Mouse (Mus musculus) limb, embryonic 10.5 days (tissue): ENCODE measurements around the gene Il1a. TPM values are rescaled to one million over a fixed set of nuclear protein-coding genes. Genes with fewer than 3 reads are reported as not detected.

Experiments
- DNase-seq: peaks from one replicate; pipeline ENCODE4 v3.0.0-alpha.2; 2017; ENCODE audit warnings: low spot score
- H3K27ac ChIP-seq: fragments of 300-500 bp; sonication (generic); 2 replicates; pipeline ENCODE4 v1.5.1; 2016; ENCODE audit warnings: mild to moderate bottlenecking
- H3K27me3 ChIP-seq: fragments of 300-500 bp; sonication (generic); 2 replicates; pipeline ENCODE4 v1.6.1; 2016; ENCODE audit warnings: low read depth, mild to moderate bottlenecking; ENCODE audit not compliant: poor library complexity, severe bottlenecking
- H3K36me3 ChIP-seq: fragments of 300-500 bp; sonication (generic); 2 replicates; pipeline ENCODE4 v1.6.1; 2016; ENCODE audit warnings: mild to moderate bottlenecking, moderate library complexity
- H3K4me1 ChIP-seq: fragments of 300-500 bp; sonication (generic); 2 replicates; pipeline ENCODE4 v1.6.1; 2016
- H3K4me3 ChIP-seq: fragments of 300-500 bp; sonication (generic); 2 replicates; pipeline ENCODE4 v1.5.1; 2016; ENCODE audit warnings: mild to moderate bottlenecking, moderate library complexity
- H3K9me3 ChIP-seq: fragments of 300-500 bp; sonication (generic); replicated peaks from 2 replicates; pipeline ENCODE4 v1.6.1; 2016; ENCODE audit warnings: mild to moderate bottlenecking
- WGBS: fragments of 180-500 bp; shearing (Covaris S2); methylation state at CpG from one replicate; pipeline ENCODE4 v1.1.7; 2016; 5-methylcytosine and 5-hydroxymethylcytosine counted together
- polyA plus RNA-seq: library from polyadenylated mRNA; unstranded; fragments of >200 nt; fragmentation: Nextera tagmentation; extraction: Ambion mirVana; gene quantifications from 2 replicates; pipeline ENCODE4 v1.2.1, GENCODE M21; 2016

The Il1a gene
- not detected in 2 replicates for polyA plus RNA-seq

DNA sequence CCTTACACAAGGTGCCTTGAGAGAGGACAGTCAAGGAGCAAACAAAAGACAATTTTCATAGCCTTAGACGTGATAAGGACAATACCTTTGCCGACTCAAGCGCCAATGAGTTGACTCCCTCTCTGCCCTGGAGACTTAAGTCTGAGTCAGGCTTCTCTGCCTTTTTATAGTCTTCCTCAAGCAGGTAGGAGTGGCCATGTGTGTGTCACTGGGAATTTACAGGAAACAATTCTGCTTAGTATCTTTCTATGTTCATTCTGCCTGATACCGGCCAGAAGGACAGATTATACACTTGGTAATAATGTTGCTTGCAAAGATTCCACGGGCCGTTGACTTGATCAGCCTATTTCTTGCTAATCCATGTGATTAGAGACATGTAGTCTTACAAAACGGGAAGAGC, at the start of gene Il1a:
Gene Il1a (minus strand): TSS at position 137 of the 400 bp plus-strand sequence.
- no peak within 1 kb of the TSS for H3K27ac ChIP-seq
- H3K27me3 ChIP-seq, result no peaks in the 10 kb centered on the region
- H3K4me1 ChIP-seq, result no peaks in the 10 kb centered on the region
- H3K4me3 ChIP-seq, result no peak within 1 kb of the TSS
- no peaks in the 10 kb centered on the region for H3K36me3 ChIP-seq
- 88% methylated on average over 7 of the region's 7 CpGs for WGBS
- DNase-seq, result no peak
- no peaks in the 10 kb centered on the region for H3K9me3 ChIP-seq

DNA sequence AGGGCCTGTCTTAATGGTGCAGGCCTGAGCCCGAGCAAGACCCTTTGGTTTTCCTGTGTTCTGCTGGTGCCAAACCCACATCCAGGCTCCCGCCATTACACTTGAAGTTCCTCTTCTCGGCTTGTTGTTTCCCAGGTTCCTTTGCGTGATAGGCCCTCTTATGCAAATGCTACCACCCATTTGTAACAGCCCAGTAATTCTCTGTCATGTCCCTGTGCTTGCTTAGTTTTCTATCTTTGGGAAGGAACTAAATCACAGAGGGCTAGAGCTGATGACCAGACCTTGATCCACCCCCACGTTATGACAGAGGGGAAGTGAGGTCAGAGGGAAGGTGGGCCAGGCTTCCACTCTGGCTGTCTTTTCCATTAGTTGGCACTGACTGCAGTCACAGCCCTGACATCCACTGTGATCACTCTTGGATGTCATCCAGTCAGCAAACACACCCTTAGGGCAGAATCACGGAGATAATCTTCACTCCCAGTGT, 28.4 kb upstream of the Il1a start:
- Histone ChIP-seq H3K36me3 (no peaks in the 10 kb centered on the region), H3K9me3 (no peaks in the 10 kb centered on the region), H3K27me3 (no peaks in the 10 kb centered on the region), H3K4me3 (no peak overlapping the region), H3K27ac (no peak overlapping the region), H3K4me1 (no peaks in the 10 kb centered on the region)
- DNase-seq, result no peak
- 84% methylated on average over 6 of the region's 6 CpGs for WGBS

DNA sequence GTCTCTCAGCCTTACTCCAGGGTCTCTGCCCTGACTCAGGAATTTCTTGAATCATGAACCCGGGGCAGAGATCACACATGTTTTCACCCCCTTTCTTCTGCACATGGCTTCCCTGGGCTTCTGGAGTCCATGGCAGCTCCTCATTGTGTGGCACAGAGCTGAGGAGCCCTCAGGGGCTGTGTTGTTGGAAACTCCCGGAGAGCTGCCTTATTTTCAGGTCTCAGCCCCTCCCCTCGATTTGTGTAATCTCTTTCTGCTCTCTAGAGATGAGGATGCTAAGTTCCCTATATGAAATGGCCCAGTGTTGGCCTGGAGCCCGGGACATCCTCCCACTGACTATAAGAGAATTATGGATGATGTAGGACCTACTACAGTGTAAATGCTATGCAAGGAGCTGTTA, 23.7 kb upstream of the Il1a start:
- H3K27me3 ChIP-seq, result no peaks in the 10 kb centered on the region
- H3K4me1 ChIP-seq, result peaks cover 5% of the 10 kb centered on the region; the same call in 1 of the 2 replicates
- no peak for DNase-seq
- H3K27ac ChIP-seq, result no peak overlapping the region
- H3K9me3 ChIP-seq, result no peaks in the 10 kb centered on the region
- no peaks in the 10 kb centered on the region for H3K36me3 ChIP-seq
- 64% methylated on average over 4 of the region's 4 CpGs for WGBS
- no peak overlapping the region for H3K4me3 ChIP-seq

DNA sequence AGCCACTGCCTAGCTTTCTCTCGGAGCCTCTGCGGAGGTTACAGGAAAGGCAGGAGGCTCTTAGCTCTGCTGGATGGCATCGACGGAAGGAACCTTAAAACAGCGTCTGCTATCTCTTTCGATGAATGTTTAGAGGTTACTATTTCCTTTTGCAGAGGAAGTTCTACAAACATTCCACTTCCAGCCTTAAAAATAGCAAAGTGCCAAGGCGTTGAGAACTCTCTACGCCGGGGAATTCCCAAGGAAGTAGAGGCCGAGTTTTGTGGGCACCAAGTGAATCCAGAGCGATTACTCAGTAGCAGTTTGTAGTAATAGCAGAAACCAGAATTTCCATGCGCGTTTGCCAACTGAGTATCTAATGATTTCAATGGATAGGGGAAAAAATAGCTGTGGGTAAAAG, 20.8 kb upstream of the Il1a start:
- H3K27ac ChIP-seq, result no peak overlapping the region
- DNase-seq, result no peak
- H3K9me3 ChIP-seq, result no peaks in the 10 kb centered on the region
- peaks cover 5% of the 10 kb centered on the region; the same call in 1 of the 2 replicates for H3K4me1 ChIP-seq
- no peak overlapping the region for H3K4me3 ChIP-seq
- H3K27me3 ChIP-seq, result no peaks in the 10 kb centered on the region
- no peaks in the 10 kb centered on the region for H3K36me3 ChIP-seq
- WGBS, result 85% methylated on average over 13 of the region's 13 CpGs

DNA sequence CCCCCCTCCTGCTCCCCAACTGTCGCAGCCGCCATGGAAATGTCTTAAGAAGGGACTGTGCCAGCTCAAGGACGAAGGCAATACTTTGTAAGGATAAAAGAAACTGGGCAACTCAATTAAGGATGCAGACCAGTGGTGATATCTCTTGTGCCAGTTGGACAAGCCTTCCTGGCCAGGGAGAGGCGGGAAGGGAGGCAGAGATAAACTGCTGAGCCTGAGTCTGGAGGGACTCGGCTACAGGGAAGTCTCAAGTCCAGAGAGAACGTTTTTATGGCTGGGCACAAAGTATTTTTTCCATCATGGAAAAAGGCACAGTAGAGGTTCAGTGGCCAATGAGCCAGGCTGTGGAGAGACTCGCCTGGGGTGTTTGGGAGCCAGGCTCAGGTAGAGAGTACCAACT, 20.3 kb upstream of the Il1a start:
- Histone ChIP-seq H3K27ac (no peak overlapping the region), H3K27me3 (no peaks in the 10 kb centered on the region), H3K4me3 (no peak overlapping the region), H3K36me3 (no peaks in the 10 kb centered on the region), H3K4me1 (peaks cover 5% of the 10 kb centered on the region; the same call in 1 of the 2 replicates), H3K9me3 (no peaks in the 10 kb centered on the region)
- DNase-seq, result no peak
- WGBS, result 70% methylated on average over 7 of the region's 7 CpGs

DNA sequence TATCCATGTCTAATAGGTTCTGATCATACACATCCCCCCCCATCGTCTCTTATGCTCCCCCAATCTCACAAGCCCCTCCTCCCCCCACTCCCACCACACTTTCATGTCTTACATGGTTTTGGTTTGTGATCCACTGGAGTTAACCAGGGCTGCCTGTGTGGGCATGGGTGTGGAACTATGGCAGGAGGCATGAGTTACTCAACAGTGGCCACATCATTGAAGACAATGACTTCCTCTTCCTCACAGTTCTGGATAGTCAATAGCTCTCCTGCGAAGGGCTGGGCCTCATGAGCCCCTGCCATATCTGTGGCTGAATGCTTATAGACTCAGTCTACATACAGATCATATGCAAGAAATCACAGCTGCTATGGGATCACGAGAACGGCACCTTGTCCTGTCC, 18.5 kb upstream of the Il1a start:
- Histone ChIP-seq H3K27ac (no peak overlapping the region), H3K4me3 (no peak overlapping the region), H3K4me1 (peaks cover 5% of the 10 kb centered on the region; the same call in 1 of the 2 replicates), H3K27me3 (no peaks in the 10 kb centered on the region), H3K9me3 (no peaks in the 10 kb centered on the region), H3K36me3 (no peaks in the 10 kb centered on the region)
- no peak for DNase-seq
- WGBS, result 93% methylated on average over 4 of the region's 4 CpGs

DNA sequence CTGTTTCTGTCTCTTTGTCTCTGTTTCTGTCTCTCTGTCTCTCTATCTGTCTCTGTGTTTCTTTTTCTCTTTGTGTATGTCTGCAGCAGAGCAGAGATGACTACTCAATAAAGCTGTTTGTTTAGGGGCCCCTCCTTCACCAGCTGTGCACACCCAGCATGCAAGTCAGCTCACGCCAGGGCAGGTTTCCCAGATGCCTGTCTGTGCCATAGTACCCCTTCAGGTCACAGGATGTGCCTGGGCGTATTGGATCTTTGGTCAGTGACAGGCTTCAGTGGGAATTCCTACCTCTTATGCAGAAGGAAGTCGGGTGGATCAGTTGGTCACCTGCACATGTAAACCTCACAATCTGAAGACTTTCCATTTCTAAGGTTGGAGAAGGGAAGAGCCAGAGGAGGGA, 14.4 kb upstream of the Il1a start:
- Histone ChIP-seq H3K27me3 (no peaks in the 10 kb centered on the region), H3K36me3 (no peaks in the 10 kb centered on the region), H3K4me1 (no peaks in the 10 kb centered on the region), H3K27ac (no peak overlapping the region), H3K4me3 (no peak overlapping the region), H3K9me3 (no peaks in the 10 kb centered on the region)
- DNase-seq, result no peak
- WGBS, result 81% methylated on average over 3 of the region's 3 CpGs

DNA sequence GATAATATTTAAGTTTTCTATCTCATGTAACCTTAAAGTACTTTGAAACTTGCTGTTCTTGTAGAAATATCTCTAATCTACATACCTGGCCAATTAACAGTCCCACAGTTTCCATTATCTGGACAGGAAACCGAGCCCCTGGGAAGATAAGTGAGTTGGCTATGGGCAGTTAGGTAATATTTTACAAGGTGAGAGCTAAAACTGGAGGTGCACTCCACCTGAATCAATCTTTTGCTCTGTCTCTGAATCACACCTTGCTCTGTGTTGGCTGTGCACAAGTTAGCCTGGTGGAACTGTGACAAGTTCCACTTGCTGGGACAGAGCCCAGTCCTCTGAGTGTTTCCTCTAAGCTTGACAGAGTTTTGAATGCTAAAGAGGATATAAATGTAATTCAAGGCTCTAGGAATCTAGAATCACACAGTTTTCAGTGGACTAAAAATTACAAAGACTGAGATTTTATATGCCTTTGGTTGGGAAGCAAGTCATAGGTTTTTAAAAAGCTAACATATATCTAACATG, 12.4 kb upstream of the Il1a start:
- Histone ChIP-seq H3K4me3 (no peak overlapping the region), H3K9me3 (no peaks in the 10 kb centered on the region), H3K36me3 (no peaks in the 10 kb centered on the region), H3K27ac (no peak overlapping the region), H3K4me1 (no peaks in the 10 kb centered on the region), H3K27me3 (no peaks in the 10 kb centered on the region)
- WGBS, result 88% methylated on average over 1 of the region's 1 CpGs
- no peak for DNase-seq

DNA sequence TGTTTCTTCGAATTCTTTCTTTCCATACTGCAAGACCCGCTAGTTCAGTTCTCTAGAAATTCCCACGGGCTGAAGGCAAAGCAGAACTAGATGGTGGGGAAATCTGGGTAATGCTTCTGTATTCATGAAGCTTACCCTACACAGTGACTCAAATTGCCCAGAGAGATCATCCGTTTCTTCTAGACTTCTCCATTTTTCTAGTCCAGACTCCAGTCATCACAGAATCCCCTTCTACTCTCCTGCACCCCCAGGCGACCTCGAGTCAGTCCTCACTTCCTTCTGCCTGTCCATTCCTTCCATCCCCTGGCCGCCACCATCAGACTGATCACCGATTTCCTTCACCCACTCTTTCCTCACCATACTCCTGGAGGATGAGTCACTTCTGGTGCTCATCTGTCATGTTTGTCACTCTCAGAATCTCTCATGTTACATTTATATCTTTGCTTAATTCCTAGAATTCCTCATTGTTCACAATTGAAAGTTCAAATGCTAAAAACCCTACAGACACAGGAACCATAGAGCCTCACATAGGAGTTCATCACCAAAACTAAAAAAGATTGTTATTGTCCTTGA, 10.3 kb upstream of the Il1a start:
- H3K27ac ChIP-seq, result no peak overlapping the region
- H3K4me3 ChIP-seq, result no peak overlapping the region
- no peaks in the 10 kb centered on the region for H3K9me3 ChIP-seq
- no peaks in the 10 kb centered on the region for H3K36me3 ChIP-seq
- H3K4me1 ChIP-seq, result no peaks in the 10 kb centered on the region
- no peak for DNase-seq
- 91% methylated on average over 8 of the region's 8 CpGs for WGBS
- no peaks in the 10 kb centered on the region for H3K27me3 ChIP-seq

DNA sequence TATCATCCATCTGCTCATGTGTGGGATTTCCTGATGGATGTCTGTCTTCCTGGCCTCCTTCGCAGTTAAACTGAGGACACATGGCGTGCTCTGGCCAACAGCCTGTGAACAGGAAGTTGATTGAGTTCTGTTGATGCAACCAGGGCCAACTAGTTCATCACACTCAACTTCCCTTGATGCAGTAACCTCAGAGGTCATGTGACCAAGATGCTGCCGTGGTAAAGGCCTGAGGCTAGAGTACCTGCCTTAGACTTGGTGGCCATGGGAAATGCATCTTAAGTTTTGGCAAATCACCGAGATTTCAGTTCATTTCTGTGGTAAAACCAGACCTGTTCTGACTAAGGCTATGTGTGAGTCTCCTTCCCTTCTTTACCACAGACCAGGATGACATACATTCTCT, 6.1 kb upstream of the Il1a start:
- Histone ChIP-seq H3K27ac (no peak overlapping the region), H3K36me3 (no peaks in the 10 kb centered on the region), H3K4me1 (no peaks in the 10 kb centered on the region), H3K9me3 (no peaks in the 10 kb centered on the region), H3K4me3 (no peak overlapping the region), H3K27me3 (no peaks in the 10 kb centered on the region)
- DNase-seq, result no peak
- WGBS, result 87% methylated on average over 4 of the region's 4 CpGs

DNA sequence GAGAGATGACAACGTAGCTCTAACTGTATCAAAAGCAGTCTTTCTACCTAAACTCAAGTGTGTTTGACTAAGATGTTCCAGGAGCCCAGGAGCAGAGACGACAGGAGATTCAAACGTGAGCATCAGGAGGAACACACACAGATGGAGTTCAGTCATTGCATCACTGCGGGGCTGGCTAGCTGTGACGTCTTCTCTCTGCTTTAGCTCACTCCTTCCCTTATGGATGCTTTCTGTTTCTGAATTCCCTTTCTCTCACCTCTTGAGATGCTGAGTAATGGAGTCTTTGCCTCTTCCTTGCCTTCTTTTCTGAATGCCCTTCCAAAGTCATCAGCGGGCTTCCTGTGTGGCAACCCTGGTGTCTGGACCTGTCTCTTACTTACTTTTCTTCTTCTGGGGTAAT, 5.1 kb upstream of the Il1a start:
- H3K4me1 ChIP-seq, result no peaks in the 10 kb centered on the region
- H3K9me3 ChIP-seq, result no peaks in the 10 kb centered on the region
- H3K4me3 ChIP-seq, result no peak overlapping the region
- 87% methylated on average over 6 of the region's 6 CpGs for WGBS
- no peaks in the 10 kb centered on the region for H3K36me3 ChIP-seq
- H3K27ac ChIP-seq, result no peak overlapping the region
- no peaks in the 10 kb centered on the region for H3K27me3 ChIP-seq
- DNase-seq, result no peak

DNA sequence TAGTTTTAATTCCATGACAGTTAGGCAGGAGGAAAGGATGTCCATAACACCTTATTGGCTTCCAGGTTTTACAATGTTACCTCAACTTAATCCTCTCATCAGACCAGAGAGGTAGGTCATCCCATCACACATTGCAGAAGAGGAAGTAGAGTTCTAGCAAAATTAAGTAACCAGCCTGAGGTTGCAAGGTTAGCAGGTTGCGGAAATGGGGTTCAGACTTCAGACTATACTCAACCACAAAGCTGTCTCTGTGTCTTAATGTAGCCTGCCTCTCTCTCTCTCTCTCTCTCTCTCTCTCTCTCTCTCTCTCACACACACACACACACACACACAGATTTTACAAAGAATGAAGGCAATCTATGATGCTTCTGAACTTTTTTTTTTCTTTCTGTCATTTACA, 4.2 kb upstream of the Il1a start:
- 100% methylated on average over 1 of the region's 1 CpGs for WGBS
- H3K4me3 ChIP-seq, result no peak overlapping the region
- no peaks in the 10 kb centered on the region for H3K27me3 ChIP-seq
- no peak for DNase-seq
- no peaks in the 10 kb centered on the region for H3K9me3 ChIP-seq
- H3K4me1 ChIP-seq, result no peaks in the 10 kb centered on the region
- no peaks in the 10 kb centered on the region for H3K36me3 ChIP-seq
- no peak overlapping the region for H3K27ac ChIP-seq

DNA sequence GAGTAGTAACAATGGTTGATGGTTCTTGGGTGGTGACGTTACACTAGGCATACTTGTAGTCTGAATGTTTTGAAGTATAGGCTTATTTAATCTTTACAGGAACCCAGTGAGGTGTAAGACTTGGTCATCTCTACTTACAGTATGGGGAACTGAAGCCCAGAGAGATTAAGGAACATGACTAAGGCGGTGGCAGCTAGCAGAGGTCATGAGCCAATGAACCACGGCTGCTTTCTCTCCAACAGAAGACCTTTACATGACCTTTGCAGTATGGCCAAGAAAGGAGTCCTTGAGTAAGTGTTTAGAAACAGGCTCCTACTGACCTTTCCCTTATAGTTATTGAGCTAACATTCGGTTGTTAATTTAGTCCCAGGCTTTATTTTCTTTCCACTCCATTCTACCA, 3.8 kb downstream of the Il1a start:
- Histone ChIP-seq H3K27me3 (no peaks in the 10 kb centered on the region), H3K27ac (no peak overlapping the region), H3K9me3 (no peaks in the 10 kb centered on the region), H3K4me3 (no peak overlapping the region), H3K4me1 (no peaks in the 10 kb centered on the region), H3K36me3 (no peaks in the 10 kb centered on the region)
- DNase-seq, result no peak
- WGBS, result 82% methylated on average over 4 of the region's 4 CpGs

DNA sequence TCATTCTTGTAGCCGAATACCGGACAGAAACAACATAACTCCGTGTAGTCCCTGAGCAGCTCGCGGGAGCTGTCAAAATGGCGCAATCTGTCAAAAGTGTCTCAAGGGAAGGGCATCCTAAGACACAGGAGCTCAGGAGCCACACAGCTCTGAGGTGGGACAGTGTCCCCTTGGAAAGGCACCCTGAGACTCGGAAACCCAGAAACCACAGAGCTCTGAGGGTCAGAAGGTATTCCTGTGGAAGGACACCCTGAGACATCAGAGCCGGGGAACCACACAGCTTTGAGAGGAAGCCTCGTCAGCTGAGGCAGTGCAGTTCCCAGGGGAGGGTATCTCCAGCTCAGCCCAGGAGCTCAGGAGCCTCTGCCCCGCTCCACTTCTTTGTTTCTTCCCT, 12.2 kb downstream of the Il1a start:
- no peak for DNase-seq
- Histone ChIP-seq H3K9me3 (no peaks in the 10 kb centered on the region), H3K4me1 (peaks cover 20% of the 10 kb centered on the region), H3K36me3 (peaks cover 16% of the 10 kb centered on the region), H3K4me3 (peak overlapping the region; percentile 83), H3K27me3 (no peaks in the 10 kb centered on the region), H3K27ac (peak overlapping the region; percentile 93)
- WGBS, result 6% methylated on average over 10 of the region's 10 CpGs
